ENCODE assay signal across 9 mouse cellular contexts in the genomic region with DNA sequence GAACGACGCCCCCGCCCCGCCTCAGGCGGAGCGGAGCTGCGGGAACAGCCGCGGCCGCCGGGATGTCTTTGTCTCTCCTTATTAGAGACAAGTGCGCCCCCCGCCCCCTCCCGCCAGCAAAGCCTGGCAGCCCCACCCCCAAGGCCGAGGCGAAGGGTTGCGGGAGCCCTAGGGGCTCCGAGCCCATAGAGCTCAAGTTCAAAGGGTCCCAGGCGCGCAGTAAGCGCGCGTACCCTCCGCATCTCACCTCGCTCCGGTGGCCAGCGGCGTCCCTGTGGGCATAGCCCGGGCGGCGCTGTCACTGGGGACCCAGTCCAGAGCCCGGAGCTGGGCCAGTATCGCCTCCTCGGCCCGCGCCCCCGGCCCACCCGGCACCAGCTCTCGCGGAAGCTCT. TPM values are rescaled to one million over a fixed set of nuclear protein-coding genes. Genes with fewer than 3 reads are reported as not detected.
DNase-seq lines count a peak whose midpoint lies in the region; ATAC-seq and TF ChIP-seq lines count a peak whose summit lies in the region.
"Had no signal": no experiment of that assay in that cellular context is flagged by ENCODE, and none has a peak within 500 bp of the region (broad histone marks: within the 10 kb centered on the region; RNA-seq: fewer than 3 reads in every experiment).

No protein-coding gene starts in this region.

- H3K4me2 ChIP-seq in kidney, embryonic 15.5 days, result peak overlapping the region; percentile 98

- under 1% methylated on average over 39 of the region's 40 CpGs for WGBS in kidney, embryonic 15.5 days
- WGBS in hindbrain, embryonic 10.5 days, result under 1% methylated on average over 40 of the region's 40 CpGs
- under 1% methylated on average over 33 of the region's 40 CpGs for WGBS in midbrain, embryonic 10.5 days

- H3K9ac ChIP-seq in kidney, embryonic 15.5 days, result peak overlapping the region; percentile 74

- peak overlapping the region; percentile 77 for H3K4me3 ChIP-seq in kidney, embryonic 15.5 days (replicated peaks)
- H3K4me3 ChIP-seq in cortical plate, adult 2 months (ENCODE audit: insufficient read depth, low read length), result peak overlapping the region; percentile 38
- H3K4me3 ChIP-seq in hindbrain, embryonic 10.5 days, result peak overlapping the region; percentile 84
- peak overlapping the region; percentile 82 for H3K4me3 ChIP-seq in midbrain, embryonic 10.5 days

- no peak for TF ChIP-seq CTCF in cortical plate, adult 2 months (IDR thresholded peaks at IDR 0.05; ENCODE audit: extremely low read depth, insufficient read depth, low read length)

- H3K27ac ChIP-seq in kidney, embryonic 15.5 days, result peak overlapping the region; percentile 92
- H3K27ac ChIP-seq in cortical plate, adult 2 months (ENCODE audit: insufficient read depth, low read length), result 0 out of 2 replicates have a peak overlapping the region, but pooled peaks have one; percentile 74
- H3K27ac ChIP-seq in hindbrain, embryonic 10.5 days, result peak overlapping the region; percentile 90
- peak overlapping the region; percentile 89 for H3K27ac ChIP-seq in midbrain, embryonic 10.5 days (replicated peaks)
- H3K27ac ChIP-seq: macrophage had no signal

- no peak for DNase-seq in kidney, postnatal 14 days
- DNase-seq in hindbrain, embryonic 10.5 days (ENCODE audit: low spot score), result no peak
- DNase-seq in midbrain, embryonic 10.5 days (ENCODE audit: low spot score), result no peak
- no peak for DNase-seq in left cerebral cortex, adult 9 months (ENCODE audit: low spot score in 2 of 2)
- DNase-seq in adrenal gland, adult 8-10 months, result no peak
- no peak for DNase-seq in ovary, postnatal 14 days (ENCODE audit: low spot score)

- no peak for TF ChIP-seq POLR2A in cortical plate, adult 2 months (IDR thresholded peaks at IDR 0.05; ENCODE audit: extremely low read depth, insufficient read depth, low read length)

- ATAC-seq in kidney, embryonic 15.5 days (replicated peaks; ENCODE audit: low FRiP score), result peak; percentile 44

- H3K36me3 ChIP-seq in kidney, embryonic 15.5 days, result no peaks in the 10 kb centered on the region
- H3K36me3 ChIP-seq in hindbrain, embryonic 10.5 days, result peaks cover 2% of the 10 kb centered on the region; the same call in 1 of the 2 replicates
- no peaks in the 10 kb centered on the region for H3K36me3 ChIP-seq in midbrain, embryonic 10.5 days

- peaks cover 72% of the 10 kb centered on the region for H3K4me1 ChIP-seq in kidney, embryonic 15.5 days
- H3K4me1 ChIP-seq in cortical plate, adult 2 months (ENCODE audit: control insufficient read depth, insufficient read depth, low read length), result peaks cover 7% of the 10 kb centered on the region
- H3K4me1 ChIP-seq in hindbrain, embryonic 10.5 days (replicated peaks), result peaks cover 70% of the 10 kb centered on the region
- H3K4me1 ChIP-seq in midbrain, embryonic 10.5 days, result peaks cover 52% of the 10 kb centered on the region

- H3K9me3 ChIP-seq in kidney, embryonic 15.5 days (replicated peaks), result no peaks in the 10 kb centered on the region
- H3K9me3 ChIP-seq in hindbrain, embryonic 10.5 days, result no peaks in the 10 kb centered on the region
- no peaks in the 10 kb centered on the region for H3K9me3 ChIP-seq in midbrain, embryonic 10.5 days (replicated peaks)

- H3K27me3 ChIP-seq in kidney, embryonic 15.5 days, result peaks cover 26% of the 10 kb centered on the region
- peaks cover 77% of the 10 kb centered on the region for H3K27me3 ChIP-seq in hindbrain, embryonic 10.5 days (ENCODE audit: insufficient read depth, poor library complexity, severe bottlenecking)
- peaks cover 87% of the 10 kb centered on the region for H3K27me3 ChIP-seq in midbrain, embryonic 10.5 days (ENCODE audit: low read depth, poor library complexity, severe bottlenecking)

RNA-seq across cellular contexts. Expression of gene Cacna1h, which starts 0.4 kb away (rescaled TPM):
- polyA plus RNA-seq in kidney, embryonic 15.5 days (2015; fragmentation: Nextera tagmentation; extraction: Ambion mirVana), result 2.8 and 3.4 TPM in 2 replicates
- 39.6 and 49.8 TPM in 2 replicates for polyA plus RNA-seq in cortical plate, adult 2 months (2012; rRNA removed)
- polyA plus RNA-seq in hindbrain, embryonic 10.5 days (2016; fragmentation: Nextera tagmentation; extraction: Ambion mirVana), result 3.9 and 6.8 TPM in 2 replicates
- polyA plus RNA-seq in midbrain, embryonic 10.5 days (2016; fragmentation: Nextera tagmentation; extraction: Ambion mirVana), result 2.1 and 3.6 TPM in 2 replicates
- 100 to 1,000 TPM; 117 to 206 (median 157) TPM for total RNA-seq in adrenal gland, adult 8-10 months (2022)
- polyA plus RNA-seq: macrophage had no signal

RNA-seq across cellular contexts. Expression of gene Tekt4, which starts 21.2 kb away (rescaled TPM):
- not detected in 2 replicates for polyA plus RNA-seq in kidney, embryonic 15.5 days (2015; fragmentation: Nextera tagmentation; extraction: Ambion mirVana)
- 0.85 and 1.1 TPM in 2 replicates for polyA plus RNA-seq in cortical plate, adult 2 months (2012; rRNA removed)
- 1.2 and 2.8 TPM in 2 replicates for polyA plus RNA-seq in hindbrain, embryonic 10.5 days (2016; fragmentation: Nextera tagmentation; extraction: Ambion mirVana)
- polyA plus RNA-seq in midbrain, embryonic 10.5 days (2016; fragmentation: Nextera tagmentation; extraction: Ambion mirVana), result 0.17 and 0.38 TPM in 2 replicates
- under 1 TPM in 2 of 4 experiments, not detected in 2; 0.23 to 0.45 TPM for total RNA-seq in adrenal gland, adult 8-10 months (2022)
- polyA plus RNA-seq: macrophage had no signal
